Mouse (Mus musculus) heart, postnatal 0 days (tissue): ENCODE measurements around the gene Traf3ip2.

Experiments
- CTCF ChIP-seq: IDR thresholded peaks from 2 replicates; pipeline ENCODE4 v1.5.1; 2016; ENCODE audit warnings: antibody characterized with exemption, control low read depth, low read depth
- EP300 ChIP-seq: IDR thresholded peaks from 2 replicates; pipeline ENCODE4 v1.6.1; 2016; ENCODE audit warnings: antibody characterized with exemption, low read depth

- no peak for TF ChIP-seq EP300
- no peak for TF ChIP-seq CTCF
These were observed 40.1 kb upstream of the Traf3ip2 start for GRCm38 (mm10) chr10:39572672-39573051.
